Mouse (Mus musculus) spleen, adult 2 months (tissue): ENCODE results near the gene Slc4a1.

Experiments
- CTCF ChIP-seq: fragments of 200-500 bp; IDR thresholded peaks from 2 replicates; pipeline ENCODE4 v1.5.1; 2011; ENCODE audit warnings: mild to moderate bottlenecking, inconsistent platforms; ENCODE audit not compliant: insufficient read depth, insufficient read length, insufficient replicate concordance; ENCODE audit errors: extremely low read depth
- POLR2A ChIP-seq: fragments of 200-500 bp; IDR thresholded peaks from 2 replicates; pipeline ENCODE4 v1.6.1; 2011; ENCODE audit warnings: low read depth, low read length, inconsistent platforms

- TF ChIP-seq CTCF (no peak), POLR2A (no peak)
These were observed 27.4 kb downstream of the Slc4a1 start for GRCm38 (mm10) chr11:102338561-102338960.
